11 mouse cellular contexts compared by ENCODE assay signal in genomic region chr2:70990196-70990595, GRCm38 (mm10).
DNase-seq lines count a peak whose midpoint lies in the region; ATAC-seq lines count a peak whose summit lies in the region.
"Had no signal": no experiment of that assay in that cellular context is flagged by ENCODE, and none has a peak within 500 bp of the region (broad histone marks: within the 10 kb centered on the region; RNA-seq: fewer than 3 reads in every experiment).

No protein-coding gene starts in this region.

- peaks cover 18% of the 10 kb centered on the region for H3K4me1 ChIP-seq in heart, embryonic 11.5 days (ENCODE audit: control insufficient read depth, insufficient read depth, low read length)
- H3K4me1 ChIP-seq in midbrain, embryonic 14.5 days (ENCODE audit: control insufficient read depth, insufficient read depth, low read length), result peaks cover 6% of the 10 kb centered on the region; the same call in 1 of the 2 replicates

- peak overlapping the region; percentile 62 for H3K4me2 ChIP-seq in heart, embryonic 11.5 days
- H3K4me2 ChIP-seq in midbrain, embryonic 14.5 days (ENCODE audit: low read length), result no peak overlapping the region

- 0 out of 2 replicates have a peak, but pooled peaks have one; percentile 7 for ATAC-seq in common myeloid progenitor, adult 5-6 weeks (replicated peaks; ENCODE audit: low read depth, poor library complexity, severe bottlenecking)
- ATAC-seq in heart, embryonic 11.5 days (replicated peaks; ENCODE audit: insufficient number of reproducible peaks, low FRiP score, low TSS enrichment), result peak; percentile 31; the same call in 1 of the 2 replicates
- no peak for ATAC-seq in midbrain, embryonic 14.5 days (ENCODE audit: low FRiP score, low TSS enrichment)

- DNase-seq in kidney, postnatal 10 days, result peak; percentile 40
- DNase-seq in kidney, adult 11 months, result no peak
- DNase-seq in lung, postnatal 36 days, result peak; percentile 39
- no peak for DNase-seq in midbrain, embryonic 14.5 days
- no peak for DNase-seq in spleen, postnatal 10 days (ENCODE audit: low spot score in 2 of 2)
- no peak for DNase-seq in urinary bladder, postnatal 4 days (ENCODE audit: low spot score in 2 of 2)
- DNase-seq: thymus, adult 18-20 months had no signal

- H3K27ac ChIP-seq in heart, embryonic 11.5 days (ENCODE audit: low read depth, low read length), result peak overlapping the region; percentile 92
- H3K27ac ChIP-seq in midbrain, embryonic 14.5 days (replicated peaks; ENCODE audit: low read depth, low read length), result no peak overlapping the region
- H3K27ac ChIP-seq: layer of hippocampus, adult 2 months; liver, embryonic 14.5 days had no signal

- H3K9ac ChIP-seq in heart, embryonic 11.5 days (ENCODE audit: low read depth, low read length), result no peak overlapping the region
- no peak overlapping the region for H3K9ac ChIP-seq in midbrain, embryonic 14.5 days (replicated peaks; ENCODE audit: low read length)
- H3K9ac ChIP-seq: liver, embryonic 14.5 days had no signal

- H3K9me3 ChIP-seq in heart, embryonic 11.5 days (replicated peaks; ENCODE audit: control insufficient read depth, low read length), result no peaks in the 10 kb centered on the region; the same call in 1 of the 2 replicates
- no peaks in the 10 kb centered on the region for H3K9me3 ChIP-seq in midbrain, embryonic 14.5 days (ENCODE audit: control insufficient read depth, low read length)

- H3K4me3 ChIP-seq in heart, embryonic 11.5 days (ENCODE audit: low read depth, low read length), result no peak overlapping the region
- H3K4me3 ChIP-seq in midbrain, embryonic 14.5 days (replicated peaks; ENCODE audit: low read depth, low read length), result no peak overlapping the region
- H3K4me3 ChIP-seq: layer of hippocampus, adult 2 months had no signal

- no peaks in the 10 kb centered on the region for H3K36me3 ChIP-seq in heart, embryonic 11.5 days (ENCODE audit: control insufficient read depth, insufficient read depth, low read length)
- no peaks in the 10 kb centered on the region for H3K36me3 ChIP-seq in midbrain, embryonic 14.5 days (ENCODE audit: control insufficient read depth, insufficient read depth, low read length)

- 36% methylated on average over 4 of the region's 4 CpGs for WGBS in heart, embryonic 11.5 days (ENCODE audit: insufficient replicate concordance)
- WGBS in midbrain, embryonic 14.5 days, result 66% methylated on average over 4 of the region's 4 CpGs

- no peaks in the 10 kb centered on the region for H3K27me3 ChIP-seq in heart, embryonic 11.5 days (ENCODE audit: control insufficient read depth, insufficient read depth, low read length)
- no peaks in the 10 kb centered on the region for H3K27me3 ChIP-seq in midbrain, embryonic 14.5 days (ENCODE audit: control insufficient read depth, insufficient read depth, low read length)

Comparison
In these comparisons a context has a peak if more than half of its experiments do, and no peak if none do; other contexts are left out.
1. DNase-seq: peak in kidney, postnatal 10 days (single experiment) and lung, postnatal 36 days (single experiment); none in kidney, adult 11 months (single experiment), midbrain, embryonic 14.5 days (single experiment), spleen, postnatal 10 days (0 of 2) and urinary bladder, postnatal 4 days (0 of 2).